Mouse (Mus musculus): ENCODE data around the gene Fgd3.

Fgd3 gene

DNA sequence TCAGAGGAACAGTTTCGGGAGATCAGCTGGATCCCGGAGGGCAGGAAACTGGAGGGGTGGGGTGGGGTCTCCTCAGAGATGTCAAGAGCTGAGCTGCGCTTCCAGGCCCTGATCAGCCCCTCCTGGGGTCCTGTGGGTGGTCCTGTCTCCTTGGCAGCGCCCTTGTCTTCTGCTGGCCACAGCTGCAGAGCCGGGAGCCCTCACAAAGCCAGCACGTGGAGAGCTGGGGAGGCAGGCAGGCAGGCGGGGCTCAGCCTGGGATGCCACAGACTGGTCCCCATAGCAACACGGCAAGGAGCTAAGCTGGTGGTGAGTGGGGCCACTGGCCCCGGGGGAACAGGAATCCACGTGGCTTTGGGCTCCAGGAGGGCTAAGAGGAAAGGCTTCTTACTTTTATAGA, at the start of gene Fgd3:
Gene Fgd3, minus strand, starts transcription at position 272 of the 400 bp plus-strand sequence.
- no peak for DNase-seq (ENCODE audit: low read depth, low spot score)

DNA sequence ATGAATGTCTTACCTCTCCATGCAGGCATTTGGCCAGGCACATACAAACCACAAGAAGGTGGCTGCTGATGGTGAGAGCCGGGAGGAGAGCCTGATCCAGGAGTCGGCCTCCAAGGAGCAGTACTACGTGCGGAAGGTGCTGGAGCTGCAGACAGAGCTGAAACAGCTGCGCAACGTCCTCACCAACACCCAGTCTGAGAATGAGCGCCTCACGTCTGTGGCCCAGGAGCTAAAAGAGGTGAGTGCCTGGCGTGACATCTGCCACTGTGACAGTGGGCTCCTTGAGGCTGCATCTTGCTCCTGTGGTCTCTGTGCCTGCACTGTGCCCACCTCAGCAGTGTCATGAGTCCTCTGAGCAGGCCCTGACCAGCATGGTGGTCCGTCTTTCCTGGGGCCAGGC, 49.3 kb upstream of the Fgd3 start:
- DNase-seq (ENCODE audit: low read depth, low spot score): no peak

DNA sequence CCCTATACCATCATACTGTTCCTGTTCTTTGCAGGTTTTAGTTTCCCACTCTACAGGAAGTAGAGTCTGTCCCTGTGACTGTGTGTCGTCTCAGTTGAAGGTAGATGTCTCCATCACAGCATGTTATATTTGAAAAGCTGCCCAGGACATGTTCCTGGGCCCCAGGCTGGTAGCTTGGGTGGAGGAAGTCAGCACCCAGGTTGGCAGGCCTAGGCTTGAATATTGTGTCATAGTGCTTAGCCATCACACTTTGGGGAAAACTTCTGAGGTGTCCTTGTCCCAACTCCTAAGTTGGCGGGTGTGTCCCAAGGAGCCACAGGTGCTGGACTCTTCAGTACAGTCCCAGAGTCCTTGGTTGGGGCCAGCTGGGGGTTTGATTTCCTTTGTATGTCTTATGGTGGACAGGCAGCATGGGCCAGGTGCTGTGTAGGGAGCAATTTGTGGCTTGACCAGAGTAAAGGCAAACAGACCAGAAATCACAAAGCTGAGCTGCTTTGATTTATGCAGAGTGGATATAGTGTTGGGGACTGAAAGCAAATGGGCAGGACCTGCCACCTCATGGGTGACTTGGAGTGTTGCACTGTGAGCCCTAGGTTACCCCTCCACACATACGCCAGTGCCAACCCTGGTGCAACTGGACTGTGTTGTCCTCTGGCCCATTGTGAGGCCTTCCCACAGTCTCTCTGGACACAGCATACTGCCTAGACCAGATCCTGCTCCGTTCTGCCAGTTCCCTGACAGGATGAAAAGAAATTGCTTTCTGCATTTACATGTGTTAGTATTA, 47.7 kb upstream of the Fgd3 start:
- no peak for DNase-seq (ENCODE audit: low read depth, low spot score)

DNA sequence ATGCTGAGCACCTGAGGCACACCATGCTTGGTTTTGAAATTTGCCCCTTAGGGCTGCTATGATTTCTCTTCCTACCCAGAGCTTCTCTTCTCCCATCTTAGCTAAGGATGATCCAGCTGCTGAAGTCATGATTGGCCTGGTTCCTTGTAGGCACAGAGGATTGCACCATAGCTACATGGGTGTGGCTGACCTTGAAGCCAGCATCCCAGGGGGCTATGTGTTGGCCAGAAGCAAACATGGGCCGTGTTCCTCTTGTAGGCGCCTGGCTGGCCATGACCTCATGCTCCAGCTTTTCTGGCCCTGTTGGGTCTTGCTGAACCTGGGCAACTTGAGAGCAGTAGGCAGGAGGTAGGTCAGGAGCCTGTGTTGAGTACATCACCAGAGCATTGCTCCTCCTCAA, 44.6 kb upstream of the Fgd3 start:
- DNase-seq (ENCODE audit: low read depth, low spot score): no peak

DNA sequence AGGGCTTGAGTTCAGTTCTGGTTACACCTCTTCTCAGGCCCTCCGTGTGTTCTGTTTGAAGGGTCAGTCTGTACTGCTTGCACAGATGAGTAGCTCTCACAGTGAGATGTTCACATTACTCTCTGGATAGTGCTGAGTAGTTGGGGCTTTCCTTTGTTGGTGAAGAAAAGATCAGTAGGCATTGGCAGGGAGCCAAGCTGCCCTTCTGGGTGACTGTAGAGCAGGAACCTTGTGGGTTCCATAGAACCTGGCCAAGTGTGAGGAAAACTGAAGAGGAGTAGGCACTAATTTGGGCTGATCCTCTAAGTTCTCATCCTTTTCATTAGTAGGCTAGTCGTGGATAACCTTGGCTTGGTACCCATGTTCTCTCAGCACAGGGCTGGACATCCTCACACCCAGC, 42.7 kb upstream of the Fgd3 start:
- DNase-seq (ENCODE audit: low read depth, low spot score): peak; percentile 51

DNA sequence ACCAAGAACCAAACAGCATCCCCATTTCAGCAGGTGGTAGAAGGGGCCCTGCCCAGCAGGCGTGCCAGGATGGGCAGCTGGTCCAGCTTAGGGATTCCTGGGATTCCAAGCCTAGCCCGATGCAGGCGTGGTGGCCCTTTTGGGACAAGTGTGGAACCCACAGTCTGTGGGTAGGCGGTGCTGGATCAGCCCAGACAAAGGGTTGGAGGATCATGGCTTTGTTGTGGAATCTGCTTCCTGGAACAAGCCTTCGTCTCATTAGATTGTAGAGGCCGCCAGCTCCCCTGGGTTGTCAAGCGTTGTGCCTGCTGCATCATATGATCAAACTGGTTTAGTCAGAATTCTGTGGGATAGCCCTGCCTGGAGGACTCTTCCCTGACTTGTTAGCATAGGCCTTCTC, 42.3 kb upstream of the Fgd3 start:
- DNase-seq (ENCODE audit: low read depth, low spot score): no peak

DNA sequence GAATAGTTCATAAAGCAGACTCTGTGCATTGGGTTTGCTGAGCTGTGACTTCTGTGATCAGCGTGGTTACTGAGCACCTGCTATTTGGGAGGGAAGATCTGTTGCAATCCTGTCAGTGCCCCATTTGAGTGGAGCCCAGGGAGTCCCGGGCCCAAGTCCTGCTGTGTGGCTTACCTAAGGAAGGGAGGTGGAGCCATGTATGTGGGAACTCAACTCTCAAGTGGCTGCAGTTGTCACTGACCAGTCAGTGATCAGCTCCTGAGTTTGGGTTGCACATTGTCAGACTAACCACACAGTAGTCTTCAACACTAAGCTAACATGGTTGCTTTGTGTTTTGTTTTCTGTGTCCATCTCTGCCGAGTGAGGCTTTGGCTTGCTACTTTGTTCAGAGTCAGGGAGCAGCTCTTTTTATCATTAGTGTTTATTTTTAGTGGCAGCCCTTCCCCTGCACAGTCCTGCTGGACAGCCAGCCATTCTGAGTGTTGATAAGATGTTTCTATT, 40.8 kb upstream of the Fgd3 start:
- DNase-seq (ENCODE audit: low read depth, low spot score): no peak

DNA sequence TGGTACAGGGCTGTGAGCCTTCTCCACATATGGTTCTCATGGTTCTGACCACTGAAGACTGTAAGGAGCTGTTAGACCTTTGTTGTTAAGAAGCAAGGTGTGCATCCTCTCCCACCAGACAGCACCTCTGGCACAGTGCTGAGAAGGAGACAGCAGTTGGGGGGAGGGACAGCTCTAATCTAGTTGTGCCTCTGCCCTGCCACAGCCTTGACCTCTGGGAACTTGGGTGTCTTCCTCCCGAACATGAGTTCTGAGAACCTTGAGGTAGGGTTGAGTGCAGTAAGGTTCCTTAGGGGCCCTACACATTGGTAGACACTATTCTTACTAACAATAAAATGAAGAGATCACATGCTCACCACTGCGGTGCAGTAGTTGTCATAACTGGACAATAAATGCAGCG, 38.1 kb upstream of the Fgd3 start:
- DNase-seq (ENCODE audit: low read depth, low spot score): no peak

DNA sequence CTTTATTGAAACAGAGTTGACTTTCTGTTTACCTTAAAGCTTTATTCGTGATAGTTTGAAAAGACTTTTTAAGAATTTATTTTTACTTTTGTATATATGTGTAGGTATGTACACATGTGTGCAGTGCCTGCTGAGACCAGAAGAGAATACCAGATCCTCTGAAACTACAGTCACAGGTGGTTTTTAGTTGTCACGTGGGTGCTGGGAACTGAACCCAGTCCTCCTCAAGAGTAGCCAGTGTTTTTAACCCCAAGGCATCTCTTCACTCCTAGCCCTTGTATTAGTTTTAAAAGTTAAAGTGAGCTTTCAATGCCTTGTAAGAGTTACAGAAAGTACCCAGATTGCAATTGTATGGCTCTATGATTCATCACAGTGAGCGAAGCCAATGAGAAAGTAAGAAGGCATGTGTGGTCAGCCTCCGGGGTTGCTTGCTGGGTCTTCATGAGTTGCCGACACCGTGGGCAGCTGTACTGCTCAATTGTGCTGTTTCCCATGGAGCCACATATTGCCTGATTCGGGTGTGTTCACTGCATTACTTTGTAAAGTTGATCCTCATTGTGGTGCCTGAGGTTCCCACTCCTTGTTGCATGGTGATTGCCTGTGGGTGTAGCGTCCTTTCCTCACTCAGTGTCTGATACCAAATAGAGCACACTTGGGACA, 37.4 kb upstream of the Fgd3 start:
- DNase-seq (ENCODE audit: low read depth, low spot score): no peak

DNA sequence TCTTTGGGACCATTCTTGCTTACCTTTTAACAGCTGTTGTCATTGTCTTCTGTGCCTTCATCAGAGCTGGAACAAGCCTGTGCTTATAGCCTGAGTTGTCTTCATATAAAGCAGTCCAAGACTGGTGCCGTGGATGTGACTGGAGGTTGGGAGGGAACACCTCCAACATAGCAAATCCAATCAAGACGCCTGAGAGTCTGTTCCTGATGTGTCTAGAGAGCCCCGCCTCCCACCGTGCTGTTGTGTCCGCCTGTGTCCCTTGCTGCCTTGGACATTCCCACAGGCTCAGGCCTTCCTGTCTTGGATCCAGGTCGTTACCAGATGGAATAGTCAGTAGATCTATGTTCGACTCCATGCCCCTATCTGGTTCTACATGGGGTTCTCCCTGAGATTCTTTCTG, 36.0 kb upstream of the Fgd3 start:
- no peak for DNase-seq (ENCODE audit: low read depth, low spot score)

DNA sequence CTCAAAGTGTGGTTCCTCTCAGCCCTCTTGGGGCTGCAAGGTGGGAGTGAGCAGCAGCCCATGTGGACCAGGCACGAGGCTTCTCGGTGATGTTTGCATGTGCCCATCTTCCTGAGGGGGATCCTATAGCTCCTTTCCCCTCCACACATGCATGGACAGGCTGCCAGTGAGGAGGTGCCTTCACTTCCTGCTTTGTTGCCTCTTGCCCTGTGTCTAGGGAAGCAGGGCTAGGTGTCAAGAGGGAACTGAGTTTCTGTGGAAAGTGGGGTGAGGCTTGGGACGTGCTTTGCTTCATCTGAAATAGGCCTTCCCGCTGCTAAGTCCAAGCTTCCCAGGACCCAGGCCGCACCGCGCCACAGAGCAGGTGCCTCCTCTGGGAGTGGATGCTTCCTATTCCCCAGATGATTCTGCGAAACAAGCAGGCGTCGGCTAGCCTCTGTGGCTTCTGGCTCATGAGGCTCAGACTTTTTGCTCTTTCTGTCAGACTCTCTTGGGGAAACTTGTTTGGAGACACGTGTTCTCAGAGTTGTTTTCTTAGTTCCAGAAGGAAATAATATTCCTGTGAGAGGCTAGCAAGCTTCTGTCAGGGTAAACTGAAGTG, 35.5 kb upstream of the Fgd3 start:
- no peak for DNase-seq (ENCODE audit: low read depth, low spot score)

DNA sequence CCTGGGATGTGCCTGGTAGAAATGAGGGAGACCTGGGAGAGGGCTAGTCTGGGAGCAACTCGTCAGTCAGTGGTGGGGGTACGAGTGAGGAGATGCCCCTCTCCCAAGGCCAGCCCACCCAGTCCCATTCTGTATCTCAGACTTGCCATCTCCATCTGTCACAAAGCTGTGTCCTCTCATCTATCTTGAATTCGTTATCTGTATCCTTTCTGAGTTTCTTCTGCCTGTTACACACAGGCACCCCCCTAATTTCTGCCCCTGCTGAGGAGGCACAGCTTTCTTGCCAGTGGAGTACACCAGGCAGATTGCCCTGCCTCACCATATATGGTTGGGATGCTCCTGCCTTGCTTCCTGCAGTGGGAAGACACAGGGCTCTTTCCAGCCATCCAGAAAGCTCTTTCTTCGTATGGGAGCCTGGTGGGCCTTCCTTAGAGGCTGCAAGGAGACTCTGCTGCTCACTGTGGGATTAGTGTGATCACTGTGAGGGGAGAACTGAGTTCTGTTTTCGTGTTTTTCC, 33.9 kb upstream of the Fgd3 start:
- no peak for DNase-seq (ENCODE audit: low read depth, low spot score)

DNA sequence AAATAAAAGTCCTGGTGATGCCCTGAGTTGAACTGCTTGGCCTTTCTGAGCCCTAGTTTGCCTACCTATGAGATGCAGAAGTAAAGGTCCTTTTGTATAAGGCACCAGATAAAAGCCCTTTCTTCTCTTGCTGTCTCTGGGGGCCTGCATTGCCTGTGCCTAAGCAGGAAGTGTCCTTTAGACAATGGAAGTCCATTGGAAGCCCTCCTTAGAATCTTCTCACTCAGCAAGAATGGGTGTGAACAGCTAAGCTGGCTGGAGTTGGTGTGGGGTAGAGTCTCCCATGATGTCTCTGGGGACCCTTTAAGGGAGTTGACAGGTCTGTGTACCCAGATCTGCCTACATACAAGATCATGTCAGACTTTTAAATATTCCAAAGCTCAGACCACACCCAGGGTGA, 33.3 kb upstream of the Fgd3 start:
- no peak for DNase-seq (ENCODE audit: low read depth, low spot score)

DNA sequence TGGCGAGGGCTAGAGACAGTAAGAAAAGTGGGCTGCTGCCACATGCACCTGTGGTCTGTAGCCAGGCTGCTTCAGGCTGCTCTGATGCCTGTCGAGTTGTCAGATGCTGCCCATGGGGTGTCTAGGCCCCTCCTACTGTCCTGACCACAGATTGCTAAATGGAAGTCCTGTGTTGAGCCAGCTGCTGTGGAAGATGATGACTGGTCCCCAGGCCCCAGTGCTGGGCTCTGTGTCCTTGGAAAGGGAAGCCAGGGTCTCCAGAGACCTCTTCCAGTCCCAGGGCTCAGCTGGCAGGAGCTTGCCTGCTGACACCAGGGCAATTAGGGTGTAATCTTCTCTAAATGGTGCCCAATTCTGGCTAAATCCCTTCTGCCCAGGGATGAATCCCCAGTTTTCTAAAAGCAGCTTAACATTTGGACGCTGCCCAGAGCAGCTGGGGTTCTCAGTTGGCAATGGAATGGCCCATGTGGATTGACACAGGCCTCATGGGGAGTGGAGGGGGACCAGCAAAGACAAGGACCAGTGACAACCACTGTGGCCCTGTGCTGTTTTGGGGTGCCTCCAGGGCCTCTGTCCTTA, 32.6 kb upstream of the Fgd3 start:
- no peak for DNase-seq (ENCODE audit: low read depth, low spot score)

DNA sequence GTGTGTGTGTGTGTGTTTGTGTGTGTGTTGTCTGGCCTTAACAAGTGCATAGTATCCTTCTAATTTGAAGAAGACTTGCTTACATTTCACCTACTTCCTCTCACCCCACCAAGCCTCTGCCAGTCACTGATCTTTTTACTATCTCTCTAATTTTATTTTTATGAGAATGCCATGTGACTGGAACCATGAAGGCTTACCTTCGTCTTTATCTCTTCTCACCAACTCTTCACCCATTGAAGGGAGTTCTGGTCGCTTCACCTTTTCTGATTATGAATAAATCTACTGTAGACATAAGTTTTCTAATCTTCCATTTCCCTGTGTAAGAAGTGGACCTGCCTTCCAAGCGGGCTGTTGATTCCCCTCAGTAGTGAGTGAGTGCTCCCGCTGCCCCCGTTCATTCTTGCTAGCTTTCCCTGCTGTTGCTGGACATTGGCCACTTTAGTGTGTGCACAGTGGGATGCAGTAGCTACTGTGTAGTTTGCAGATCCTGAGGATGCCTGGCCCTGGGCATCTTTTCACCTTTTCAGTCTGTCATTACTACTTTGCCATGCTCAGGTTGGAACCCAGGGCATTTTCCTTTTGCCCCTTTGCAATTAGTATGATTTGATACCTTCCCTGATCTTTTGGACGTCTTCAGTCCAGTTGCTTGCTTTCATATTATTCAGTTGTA, 29.9 kb upstream of the Fgd3 start:
- DNase-seq (ENCODE audit: low read depth, low spot score): no peak

DNA sequence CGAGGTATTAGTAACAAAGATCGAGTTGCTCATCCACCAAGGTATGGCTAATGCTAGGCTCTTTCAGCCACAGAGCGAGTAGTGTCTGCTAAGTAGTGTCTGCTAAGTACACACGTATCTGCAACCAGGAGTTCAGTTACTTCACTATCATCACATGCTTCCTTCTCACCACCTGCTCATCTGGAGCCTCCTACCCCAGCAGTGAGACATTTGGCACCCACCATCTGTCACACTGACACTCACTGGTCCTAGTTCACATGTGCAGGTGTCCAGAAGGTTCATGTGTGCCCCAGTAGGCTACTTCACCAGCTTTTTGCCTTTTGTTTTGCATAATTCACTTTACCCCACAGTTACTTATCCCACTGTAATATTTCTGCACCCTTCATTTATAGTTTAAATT, 29.2 kb upstream of the Fgd3 start:
- no peak for DNase-seq (ENCODE audit: low read depth, low spot score)

DNA sequence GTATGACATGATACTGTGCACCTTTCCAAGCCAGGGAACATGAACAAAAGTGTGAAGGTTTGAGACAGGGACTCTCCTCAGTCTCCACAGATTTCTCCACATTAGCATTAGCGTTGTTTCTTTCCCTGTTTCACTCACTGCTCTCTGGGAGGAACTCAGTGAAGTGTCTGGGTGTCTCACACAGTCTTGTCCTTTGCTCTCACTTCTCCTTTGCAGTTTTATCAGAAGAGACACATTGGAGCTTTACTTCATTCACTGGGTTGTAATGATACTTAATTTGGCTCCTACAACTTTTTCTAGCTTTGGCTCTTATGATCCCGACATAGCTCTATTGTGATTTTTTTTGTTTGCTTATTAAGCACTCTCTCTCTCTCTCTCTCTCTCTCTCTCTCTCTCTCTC, 28.4 kb upstream of the Fgd3 start:
- DNase-seq (ENCODE audit: low read depth, low spot score): no peak

DNA sequence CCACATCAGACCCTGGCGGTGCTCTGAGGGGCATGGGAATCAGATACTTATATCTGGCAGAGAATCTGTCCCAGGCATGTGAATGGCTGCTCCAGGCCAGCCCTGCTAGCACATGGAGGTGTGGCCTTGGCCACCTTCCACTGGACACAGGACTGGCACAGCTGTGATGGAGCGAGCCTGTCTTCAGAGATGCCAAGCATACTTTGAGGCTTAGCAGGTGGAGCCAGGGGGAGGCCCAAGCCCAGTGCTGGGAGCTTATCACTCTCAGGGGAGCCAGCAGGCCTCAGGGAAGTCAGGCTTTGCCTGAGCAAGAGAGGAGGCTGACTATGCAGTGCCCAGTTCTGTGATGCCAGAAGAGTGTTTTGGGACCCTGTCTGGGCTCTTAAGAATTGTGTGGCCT, 25.4 kb upstream of the Fgd3 start:
- DNase-seq (ENCODE audit: low read depth, low spot score): no peak

DNA sequence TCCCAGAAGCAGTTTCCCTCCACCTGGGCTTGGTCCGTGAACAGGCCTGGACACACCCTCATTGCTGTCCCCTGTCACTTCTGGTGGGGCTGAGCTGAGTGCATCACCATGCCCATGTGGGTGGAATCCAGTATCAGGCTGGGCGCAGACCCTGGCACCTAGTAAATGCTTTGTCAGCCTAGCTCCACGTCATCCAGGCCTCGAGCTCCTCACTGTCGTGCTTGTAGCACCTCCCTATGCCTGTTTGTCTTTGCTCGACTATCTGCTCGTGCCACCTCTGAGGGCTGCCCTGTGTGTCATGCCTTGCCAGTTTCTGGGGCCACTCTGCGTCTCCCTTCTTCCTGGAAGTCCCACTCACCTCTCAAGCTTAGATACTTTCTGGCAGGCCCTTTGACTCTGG, 24.5 kb upstream of the Fgd3 start:
- DNase-seq (ENCODE audit: low read depth, low spot score): no peak

DNA sequence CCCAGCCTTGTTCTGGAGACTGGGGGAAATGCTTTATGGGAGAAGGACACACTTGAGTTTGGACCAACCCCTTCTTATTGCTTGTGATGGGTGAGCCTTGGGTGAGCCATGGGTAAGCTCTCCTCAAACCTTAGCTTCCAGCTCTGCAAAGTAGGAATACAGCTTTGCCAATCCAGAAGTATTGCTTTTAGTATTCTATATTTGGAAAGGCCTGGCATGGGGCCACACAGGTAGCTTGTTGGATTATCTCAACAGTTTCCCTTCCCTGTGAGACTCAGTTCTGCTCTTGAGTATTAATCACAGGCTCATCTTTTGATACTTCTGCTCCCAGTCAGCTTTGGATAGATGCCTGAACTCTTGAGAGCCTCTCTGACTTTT, 22.6 kb upstream of the Fgd3 start:
- no peak for DNase-seq (ENCODE audit: low read depth, low spot score)

DNA sequence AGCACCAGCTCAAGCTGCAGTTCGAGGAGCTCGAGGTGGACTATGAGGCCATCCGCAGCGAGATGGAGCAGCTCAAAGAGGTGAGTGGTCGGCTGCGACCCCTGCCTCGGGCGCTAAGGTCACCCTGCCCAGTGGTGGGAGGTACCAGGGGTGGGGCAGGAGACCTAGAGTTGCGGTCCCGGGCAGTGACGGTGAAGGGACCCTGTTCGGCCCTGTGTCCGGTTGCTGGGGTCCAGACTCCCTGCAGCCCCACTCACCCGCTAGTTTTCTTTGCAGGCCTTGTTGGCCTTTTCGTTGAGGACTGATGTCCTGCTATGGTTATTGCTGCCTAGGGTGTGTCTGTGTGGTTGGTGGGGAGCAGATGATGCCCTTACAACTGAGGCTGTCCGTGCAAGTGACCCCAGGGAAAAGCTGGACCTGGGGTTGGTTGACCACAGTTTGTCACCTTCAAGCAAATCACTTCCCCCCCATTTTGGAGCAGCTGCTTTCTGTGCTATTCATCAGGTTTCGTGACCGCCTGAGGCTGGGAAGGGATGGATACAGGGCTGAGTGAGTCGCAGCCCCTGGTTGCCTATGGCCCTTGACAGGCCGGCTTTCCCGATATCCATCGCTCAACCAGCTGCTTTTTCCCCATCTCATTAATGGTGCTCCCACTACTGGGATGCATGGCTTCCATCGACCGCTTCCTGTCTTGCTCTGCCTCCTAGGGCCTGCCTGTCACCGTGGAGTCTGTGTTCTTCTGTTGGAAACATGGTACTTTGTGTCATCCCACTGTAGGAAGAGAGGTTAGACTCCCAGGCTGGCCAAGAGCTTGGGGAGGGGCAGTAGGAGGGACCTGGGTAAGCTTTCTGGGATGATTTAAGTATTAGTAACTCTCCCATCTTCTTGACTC, 22.0 kb upstream of the Fgd3 start:
- DNase-seq (ENCODE audit: low read depth, low spot score): no peak
